11 mouse cellular contexts compared by ENCODE assay signal in the genomic region with DNA sequence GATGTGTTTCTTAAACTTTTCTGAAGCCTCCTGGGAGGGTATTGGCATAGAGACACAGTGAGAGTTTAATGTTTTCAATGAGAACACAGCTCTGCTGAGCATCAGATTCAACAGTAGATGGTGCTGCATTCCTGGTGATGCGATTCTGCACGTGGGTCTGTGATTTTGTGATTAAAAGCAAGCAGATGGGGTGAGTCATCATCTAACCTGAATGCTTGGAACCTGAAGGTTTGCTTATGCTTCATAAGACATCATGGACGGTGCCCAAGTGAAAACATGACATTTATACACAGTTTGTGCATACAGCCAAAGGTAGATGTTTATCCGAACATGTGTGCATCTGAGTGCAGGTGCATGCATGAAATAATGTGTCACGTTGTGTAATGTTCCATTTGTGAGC. TPM values are rescaled to one million over a fixed set of nuclear protein-coding genes. Genes with fewer than 3 reads are reported as not detected.
DNase-seq lines count a peak whose midpoint lies in the region; ATAC-seq lines count a peak whose summit lies in the region.
"Had no signal": no experiment of that assay in that cellular context is flagged by ENCODE, and none has a peak within 500 bp of the region (broad histone marks: within the 10 kb centered on the region; RNA-seq: fewer than 3 reads in every experiment).

No protein-coding gene starts in this region.

- no peak overlapping the region for H3K4me2 ChIP-seq in liver, embryonic 12.5 days
- H3K4me2 ChIP-seq in liver, embryonic 11.5 days = no peak overlapping the region
- H3K4me2 ChIP-seq in liver, embryonic 15.5 days = no peak overlapping the region
- H3K4me2 ChIP-seq in forebrain, embryonic 11.5 days (ENCODE audit: low read depth, low read length, severe bottlenecking) = no peak overlapping the region
- H3K4me2 ChIP-seq: heart, embryonic 12.5 days had no signal

- peaks cover 99% of the 10 kb centered on the region for H3K4me1 ChIP-seq in liver, embryonic 12.5 days
- peaks cover 83% of the 10 kb centered on the region for H3K4me1 ChIP-seq in liver, embryonic 11.5 days (replicated peaks; ENCODE audit: control insufficient read depth, insufficient read depth, low read length)
- peaks cover 97% of the 10 kb centered on the region for H3K4me1 ChIP-seq in liver, embryonic 15.5 days (replicated peaks)
- no peaks in the 10 kb centered on the region for H3K4me1 ChIP-seq in forebrain, embryonic 11.5 days (replicated peaks; ENCODE audit: control insufficient read depth, insufficient read depth, low read length)

- H3K9ac ChIP-seq in liver, embryonic 12.5 days = no peak overlapping the region
- no peak overlapping the region for H3K9ac ChIP-seq in liver, embryonic 11.5 days (ENCODE audit: low read depth, low read length)
- no peak overlapping the region for H3K9ac ChIP-seq in liver, embryonic 15.5 days
- no peak overlapping the region for H3K9ac ChIP-seq in forebrain, embryonic 11.5 days (ENCODE audit: low read length)
- H3K9ac ChIP-seq: heart, embryonic 12.5 days had no signal

- peaks cover 17% of the 10 kb centered on the region for H3K36me3 ChIP-seq in liver, embryonic 12.5 days
- no peaks in the 10 kb centered on the region for H3K36me3 ChIP-seq in liver, embryonic 11.5 days (ENCODE audit: control insufficient read depth, insufficient read depth, low read length)
- peaks cover 9% of the 10 kb centered on the region; the same call in 1 of the 2 replicates for H3K36me3 ChIP-seq in liver, embryonic 15.5 days (replicated peaks)
- no peaks in the 10 kb centered on the region for H3K36me3 ChIP-seq in forebrain, embryonic 11.5 days (ENCODE audit: control insufficient read depth, insufficient read depth, low read length)
- H3K36me3 ChIP-seq: heart, embryonic 12.5 days had no signal

- no peak for ATAC-seq in liver, embryonic 12.5 days
- no peak for ATAC-seq in liver, embryonic 11.5 days (replicated peaks; ENCODE audit: low FRiP score)
- no peak for ATAC-seq in liver, embryonic 15.5 days (ENCODE audit: insufficient read depth)
- no peak for ATAC-seq in forebrain, embryonic 11.5 days (replicated peaks; ENCODE audit: low FRiP score)

- no peaks in the 10 kb centered on the region for H3K9me3 ChIP-seq in liver, embryonic 12.5 days (replicated peaks)
- H3K9me3 ChIP-seq in liver, embryonic 11.5 days (ENCODE audit: control insufficient read depth, low read length) = no peaks in the 10 kb centered on the region
- H3K9me3 ChIP-seq in liver, embryonic 15.5 days (replicated peaks) = no peaks in the 10 kb centered on the region
- no peaks in the 10 kb centered on the region for H3K9me3 ChIP-seq in forebrain, embryonic 11.5 days (ENCODE audit: control insufficient read depth, low read length)
- H3K9me3 ChIP-seq: heart, embryonic 12.5 days had no signal

- no peak overlapping the region for H3K4me3 ChIP-seq in liver, embryonic 12.5 days
- no peak overlapping the region for H3K4me3 ChIP-seq in liver, embryonic 11.5 days (ENCODE audit: low read depth, low read length)
- no peak overlapping the region for H3K4me3 ChIP-seq in liver, embryonic 15.5 days (replicated peaks)
- no peak overlapping the region for H3K4me3 ChIP-seq in forebrain, embryonic 11.5 days (ENCODE audit: low read depth, low read length)
- H3K4me3 ChIP-seq: heart, embryonic 12.5 days; myocyte had no signal

- H3K27me3 ChIP-seq in liver, embryonic 12.5 days (replicated peaks) = no peaks in the 10 kb centered on the region
- no peaks in the 10 kb centered on the region for H3K27me3 ChIP-seq in liver, embryonic 11.5 days (replicated peaks; ENCODE audit: control insufficient read depth, insufficient read depth, low read length)
- H3K27me3 ChIP-seq in liver, embryonic 15.5 days = no peaks in the 10 kb centered on the region
- no peaks in the 10 kb centered on the region for H3K27me3 ChIP-seq in forebrain, embryonic 11.5 days (ENCODE audit: control insufficient read depth, insufficient read depth, low read length)
- H3K27me3 ChIP-seq: heart, embryonic 12.5 days had no signal

- WGBS in liver, embryonic 12.5 days (ENCODE audit: insufficient replicate concordance) = 63% methylated on average over 5 of the region's 5 CpGs
- 70% methylated on average over 5 of the region's 5 CpGs for WGBS in liver, embryonic 11.5 days
- WGBS in liver, embryonic 15.5 days (ENCODE audit: insufficient replicate concordance) = 59% methylated on average over 5 of the region's 5 CpGs
- 77% methylated on average over 5 of the region's 5 CpGs for WGBS in forebrain, embryonic 11.5 days

- H3K27ac ChIP-seq in liver, embryonic 12.5 days = 0 out of 2 replicates have a peak overlapping the region, but pooled peaks have one; percentile 13
- H3K27ac ChIP-seq in liver, embryonic 11.5 days (ENCODE audit: low read depth, low read length) = no peak overlapping the region; the same call in 1 of the 2 replicates
- peak overlapping the region; percentile 14; the same call in 1 of the 2 replicates for H3K27ac ChIP-seq in liver, embryonic 15.5 days (replicated peaks)
- H3K27ac ChIP-seq in forebrain, embryonic 11.5 days (ENCODE audit: low read depth, low read length) = no peak overlapping the region
- H3K27ac ChIP-seq: macrophage had no signal

- no peak for DNase-seq in liver, embryonic 11.5 days (ENCODE audit: low spot score)
- DNase-seq in brain, adult 2 months (ENCODE audit: low read depth, low spot score) = peak; percentile 95
- peak; percentile 55 to 69 for DNase-seq in cerebellum, postnatal 25 days
- DNase-seq in frontal cortex, postnatal 25 days (ENCODE audit: low spot score in 2 of 2) = no peak
- DNase-seq in kidney, postnatal 14 days = no peak
- DNase-seq in forebrain, embryonic 11.5 days (ENCODE audit: low spot score) = no peak

RNA-seq across cellular contexts. Expression of gene Inpp5b, which starts 29.0 kb away (rescaled TPM):
- 49.7 and 50.3 TPM in 2 replicates for polyA plus RNA-seq in liver, embryonic 12.5 days (2016; fragmentation: Nextera tagmentation; extraction: Ambion mirVana)
- 58.2 and 63.3 TPM in 2 replicates for polyA plus RNA-seq in liver, embryonic 11.5 days (2014; fragmentation: Nextera tagmentation; extraction: Ambion mirVana)
- polyA plus RNA-seq in liver, embryonic 15.5 days (2015; fragmentation: Nextera tagmentation; extraction: Ambion mirVana) = 38.1 and 38.3 TPM in 2 replicates
- polyA plus RNA-seq in forebrain, embryonic 11.5 days (2014; fragmentation: Nextera tagmentation; extraction: Ambion mirVana) = 34.1 and 36.8 TPM in 2 replicates

RNA-seq across cellular contexts. Expression of gene Mtf1, which starts 31.3 kb away (rescaled TPM):
- polyA plus RNA-seq in liver, embryonic 12.5 days (2016; fragmentation: Nextera tagmentation; extraction: Ambion mirVana) = 16.3 and 16.6 TPM in 2 replicates
- 21.2 and 24.2 TPM in 2 replicates for polyA plus RNA-seq in liver, embryonic 11.5 days (2014; fragmentation: Nextera tagmentation; extraction: Ambion mirVana)
- polyA plus RNA-seq in liver, embryonic 15.5 days (2015; fragmentation: Nextera tagmentation; extraction: Ambion mirVana) = 11.8 and 12.4 TPM in 2 replicates
- polyA plus RNA-seq in forebrain, embryonic 11.5 days (2014; fragmentation: Nextera tagmentation; extraction: Ambion mirVana) = 14.7 and 15.4 TPM in 2 replicates

RNA-seq across cellular contexts. Expression of gene Sf3a3, which starts 56.0 kb away (rescaled TPM):
- polyA plus RNA-seq in liver, embryonic 12.5 days (2016; fragmentation: Nextera tagmentation; extraction: Ambion mirVana) = 116 and 121 TPM in 2 replicates
- 172 and 182 TPM in 2 replicates for polyA plus RNA-seq in liver, embryonic 11.5 days (2014; fragmentation: Nextera tagmentation; extraction: Ambion mirVana)
- 53.9 and 58.2 TPM in 2 replicates for polyA plus RNA-seq in liver, embryonic 15.5 days (2015; fragmentation: Nextera tagmentation; extraction: Ambion mirVana)
- 218 and 220 TPM in 2 replicates for polyA plus RNA-seq in forebrain, embryonic 11.5 days (2014; fragmentation: Nextera tagmentation; extraction: Ambion mirVana)

Comparison
In these comparisons a context has a peak if more than half of its experiments do, and no peak if none do; other contexts are left out.
1. H3K27ac ChIP-seq: peak in liver, embryonic 12.5 days (single experiment) and liver, embryonic 15.5 days (single experiment); none in liver, embryonic 11.5 days (single experiment) and forebrain, embryonic 11.5 days (single experiment).
2. DNase-seq: peak in brain, adult 2 months (single experiment) and cerebellum, postnatal 25 days (2 of 2); none in liver, embryonic 11.5 days (single experiment), frontal cortex, postnatal 25 days (0 of 2), kidney, postnatal 14 days (single experiment) and forebrain, embryonic 11.5 days (single experiment).